Mouse (Mus musculus) testis, adult 2 months (tissue): ENCODE data around the gene Cdca7.

Experiments
- CTCF ChIP-seq: fragments of 200-500 bp; IDR thresholded peaks from 2 replicates; pipeline ENCODE4 v1.5.1; 2012; ENCODE audit warnings: low read depth, mild to moderate bottlenecking, inconsistent platforms, low read length, moderate library complexity; ENCODE audit not compliant: control insufficient read depth, insufficient read depth, insufficient replicate concordance
- POLR2A ChIP-seq: fragments of 200-500 bp; IDR thresholded peaks from 2 replicates; pipeline ENCODE4 v1.6.1; 2012; ENCODE audit warnings: low read depth, mild to moderate bottlenecking, inconsistent platforms, low read length, moderate library complexity; ENCODE audit not compliant: control insufficient read depth

GRCm38 (mm10) chr2:72515971-72516719 is 40.2 kb downstream of the Cdca7 start:
- TF ChIP-seq CTCF (peak; percentile 56; the same call in 1 of the 2 replicates), POLR2A (no peak)
